Mouse (Mus musculus) G1E (cell line): ENCODE measurements around the gene Tuba3a. TPM values are rescaled to one million over a fixed set of nuclear protein-coding genes. Genes with fewer than 3 reads are reported as not detected.

ENCODE experiments used
- ATAC-seq: 2 replicates; pipeline ENCODE4 v1.8.0; 2016; ENCODE audit warnings: mild to moderate bottlenecking; ENCODE audit not compliant: insufficient number of reproducible peaks, poor library complexity, low FRiP score, severe bottlenecking; ENCODE audit errors: extremely low read depth
- DNase-seq: peaks from one replicate; pipeline ENCODE4 v3.0.0; 2012; ENCODE audit warnings: low spot score
- H3K27me3 ChIP-seq: 2 replicates; pipeline ENCODE4 v1.6.1; 2012; ENCODE audit warnings: mild to moderate bottlenecking, low read length, inconsistent platforms; ENCODE audit not compliant: insufficient read depth
- H3K36me3 ChIP-seq: replicated peaks from 2 replicates; pipeline ENCODE3; 2012; ENCODE audit warnings: mild to moderate bottlenecking, inconsistent platforms
- H3K4me1 ChIP-seq: 2 replicates; pipeline ENCODE4 v1.6.1; 2012; ENCODE audit warnings: low read depth, low read length, inconsistent platforms, mixed read lengths; ENCODE audit not compliant: insufficient read depth
- H3K4me3 ChIP-seq: 2 replicates; pipeline ENCODE4 v1.5.1; 2012; ENCODE audit warnings: low read depth, mild to moderate bottlenecking, inconsistent platforms, low read length, moderate library complexity, mixed read lengths
- H3K9me3 ChIP-seq: replicated peaks from 2 replicates; pipeline ENCODE4 v1.6.1; 2012; ENCODE audit warnings: inconsistent platforms
- CTCF ChIP-seq: IDR thresholded peaks from 2 replicates; pipeline ENCODE4 v1.5.1; 2012; ENCODE audit warnings: low read depth, low read length, inconsistent platforms, mixed read lengths
- GATA1 ChIP-seq: IDR thresholded peaks from 2 replicates; pipeline ENCODE4 v1.6.1; 2012; ENCODE audit warnings: borderline replicate concordance, low read length, inconsistent platforms, mixed read lengths
- GATA2 ChIP-seq: IDR thresholded peaks from 2 replicates; pipeline ENCODE4 v1.6.1; 2012; ENCODE audit warnings: low read depth, low read length, inconsistent platforms, borderline replicate concordance
- POLR2AphosphoS5 ChIP-seq: IDR thresholded peaks from 2 replicates; pipeline ENCODE4 v1.6.1; 2012; ENCODE audit warnings: low read depth, low read length, inconsistent platforms; ENCODE audit not compliant: insufficient replicate concordance
- TAL1 ChIP-seq: conservative IDR thresholded peaks from 2 replicates; pipeline ENCODE4 v1.6.1; 2012; ENCODE audit warnings: low read depth, low read length, inconsistent platforms, mixed read lengths
- polyA plus RNA-seq: library from polyadenylated mRNA; stranded (reverse); fragments of >175 nt; gene quantifications from 2 replicates; pipeline ENCODE4 v1.2.3, GENCODE M21; 2012
- total RNA-seq, 2 experiments: library from RNA; stranded (forward) in 1 of 2; stranded (reverse) in 1 of 2; fragments of 200-1000 nt in 1 of 2; fragments of >200 nt in 1 of 2; fragmentation: Nextera tagmentation in 1 of 2; gene quantifications; 2 replicates each; pipeline ENCODE4 v1.2.3; 2014 to 2017

Gene Tuba3a
- total and polyA plus RNA-seq, 3 experiments = not detected

DNA sequence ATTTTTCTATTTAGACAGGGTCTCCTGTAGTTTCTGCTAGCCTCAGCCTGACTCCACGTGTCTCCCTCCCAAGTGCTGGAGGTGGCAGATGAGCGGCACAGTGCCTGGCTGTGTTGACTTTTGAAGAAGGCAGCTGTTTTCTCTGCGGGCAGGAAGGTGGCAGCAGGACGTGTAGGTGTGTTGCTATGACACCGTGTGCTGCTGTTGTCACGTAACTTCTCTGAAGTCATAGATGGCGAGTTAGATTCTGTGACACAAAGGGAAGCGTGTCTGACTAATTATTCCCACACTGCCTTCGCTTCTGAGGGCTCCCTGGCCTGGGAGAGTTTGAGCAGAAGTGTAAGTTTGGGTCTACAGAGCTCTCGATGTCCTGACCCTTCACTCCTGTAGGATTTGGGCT, 20.6 kb downstream of the Tuba3a start:
- H3K4me1 ChIP-seq = peaks cover 6% of the 10 kb centered on the region
- no peak for ATAC-seq
- no peak for DNase-seq
- H3K9me3 ChIP-seq = no peaks in the 10 kb centered on the region
- H3K27me3 ChIP-seq = peaks cover 24% of the 10 kb centered on the region
- H3K4me3 ChIP-seq = no peak overlapping the region
- H3K36me3 ChIP-seq = no peaks in the 10 kb centered on the region
- no peak for TF ChIP-seq POLR2AphosphoS5
- no peak for TF ChIP-seq TAL1
- no peak for TF ChIP-seq GATA2
- TF ChIP-seq CTCF = no peak
- TF ChIP-seq GATA1 = no peak

DNA sequence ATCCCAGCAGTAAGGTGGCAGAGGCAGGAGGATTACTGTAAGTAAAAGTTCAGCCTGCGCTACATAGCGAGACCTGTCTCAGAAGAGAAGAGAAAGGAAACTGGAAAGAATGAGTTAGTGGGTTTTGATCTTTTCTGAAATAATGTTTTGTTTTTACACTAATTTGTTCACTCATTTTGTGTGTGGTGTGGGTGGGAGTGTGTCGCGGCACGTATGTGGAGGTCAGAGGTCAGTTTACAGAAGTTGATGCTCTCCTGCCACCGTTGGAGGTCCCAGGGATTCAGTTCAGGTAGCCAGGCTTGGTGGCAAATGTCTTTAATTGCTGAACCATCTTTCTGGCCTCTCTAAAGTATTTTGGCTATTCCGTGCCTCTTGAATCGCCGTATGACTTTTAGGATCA, 21.6 kb downstream of the Tuba3a start:
- ATAC-seq (no peak), DNase-seq (no peak)
- peaks cover 5% of the 10 kb centered on the region for H3K4me1 ChIP-seq
- TF ChIP-seq CTCF (no peak), POLR2AphosphoS5 (no peak), GATA1 (no peak), GATA2 (no peak), TAL1 (no peak)
- H3K9me3 ChIP-seq = no peaks in the 10 kb centered on the region
- H3K27me3 ChIP-seq = peaks cover 23% of the 10 kb centered on the region
- no peaks in the 10 kb centered on the region for H3K36me3 ChIP-seq
- H3K4me3 ChIP-seq = no peak overlapping the region

DNA sequence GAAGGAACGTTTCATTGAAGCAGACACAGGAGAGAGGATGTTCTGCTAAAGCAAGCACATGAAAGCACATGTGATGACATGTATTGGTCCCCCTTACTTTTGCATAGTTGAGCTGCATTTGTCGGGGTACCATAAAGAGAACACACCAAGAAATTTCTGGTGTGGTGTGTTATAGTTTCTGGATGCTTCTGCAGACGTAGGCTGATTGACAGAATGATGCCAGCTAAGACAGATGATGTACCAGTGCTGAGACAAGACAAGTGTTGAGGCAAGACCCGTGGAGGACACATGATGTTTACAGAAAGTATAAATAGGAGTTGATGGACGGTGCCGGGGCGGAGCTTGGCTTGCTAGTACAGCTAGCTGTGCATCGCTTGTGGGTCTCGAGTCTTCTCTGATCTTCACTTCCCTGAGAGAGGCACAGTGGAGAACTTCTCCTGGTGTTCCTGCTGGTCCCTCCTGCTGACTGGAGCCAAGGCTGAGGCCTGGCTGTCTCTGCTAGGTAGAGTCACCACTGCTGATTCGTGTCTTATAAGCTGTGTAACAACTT, 25.8 kb downstream of the Tuba3a start:
- H3K4me1 ChIP-seq = peaks cover 6% of the 10 kb centered on the region
- H3K4me3 ChIP-seq = no peak overlapping the region
- no peaks in the 10 kb centered on the region for H3K36me3 ChIP-seq
- ATAC-seq (no peak), DNase-seq (no peak)
- peaks cover 29% of the 10 kb centered on the region for H3K27me3 ChIP-seq
- TF ChIP-seq CTCF (no peak), TAL1 (no peak), GATA1 (no peak), POLR2AphosphoS5 (no peak), GATA2 (no peak)
- H3K9me3 ChIP-seq = no peaks in the 10 kb centered on the region

DNA sequence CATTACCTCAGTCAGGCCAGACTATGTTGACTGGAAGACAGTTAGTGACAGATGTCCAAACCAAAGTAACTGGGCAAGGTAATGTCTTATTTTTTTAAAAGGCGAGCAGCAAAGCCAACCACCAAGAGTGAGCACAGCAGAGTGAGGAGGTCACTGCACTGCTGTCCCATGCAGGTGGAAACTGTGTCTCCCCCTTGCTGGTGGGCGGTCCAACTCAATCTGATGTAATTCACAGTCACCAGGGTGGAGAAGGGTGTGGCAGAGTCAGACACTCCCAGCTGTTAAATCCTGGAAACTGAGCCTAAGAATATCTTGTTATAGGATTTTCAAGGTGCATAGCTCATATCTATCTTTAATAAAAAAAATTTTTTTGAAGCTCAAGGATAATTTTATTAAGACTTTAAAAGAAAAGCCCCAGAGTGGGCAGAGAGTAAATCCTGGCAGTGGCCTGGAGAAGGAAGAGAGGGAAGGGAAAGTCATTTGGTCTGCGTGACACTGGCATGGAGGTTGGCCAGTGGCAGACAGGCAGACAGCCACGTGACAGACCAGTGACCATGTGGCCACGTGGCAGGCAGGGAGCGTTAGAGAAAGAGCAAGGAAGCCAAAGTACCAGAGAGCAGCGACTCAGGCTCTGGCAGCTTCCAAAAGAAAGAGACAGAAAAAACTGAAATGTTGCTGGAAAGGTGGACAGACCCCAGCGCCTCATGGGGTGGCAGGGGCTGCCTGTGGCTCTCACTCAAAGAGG, 29.4 kb downstream of the Tuba3a start:
- ATAC-seq = no peak
- Histone ChIP-seq H3K36me3 (no peaks in the 10 kb centered on the region), H3K9me3 (no peaks in the 10 kb centered on the region), H3K4me3 (no peak overlapping the region), H3K27me3 (peaks cover 21% of the 10 kb centered on the region; the same call in 1 of the 2 replicates), H3K4me1 (peaks cover 13% of the 10 kb centered on the region)
- no peak for DNase-seq
- TF ChIP-seq CTCF (no peak), POLR2AphosphoS5 (no peak), TAL1 (no peak), GATA2 (no peak), GATA1 (no peak)

DNA sequence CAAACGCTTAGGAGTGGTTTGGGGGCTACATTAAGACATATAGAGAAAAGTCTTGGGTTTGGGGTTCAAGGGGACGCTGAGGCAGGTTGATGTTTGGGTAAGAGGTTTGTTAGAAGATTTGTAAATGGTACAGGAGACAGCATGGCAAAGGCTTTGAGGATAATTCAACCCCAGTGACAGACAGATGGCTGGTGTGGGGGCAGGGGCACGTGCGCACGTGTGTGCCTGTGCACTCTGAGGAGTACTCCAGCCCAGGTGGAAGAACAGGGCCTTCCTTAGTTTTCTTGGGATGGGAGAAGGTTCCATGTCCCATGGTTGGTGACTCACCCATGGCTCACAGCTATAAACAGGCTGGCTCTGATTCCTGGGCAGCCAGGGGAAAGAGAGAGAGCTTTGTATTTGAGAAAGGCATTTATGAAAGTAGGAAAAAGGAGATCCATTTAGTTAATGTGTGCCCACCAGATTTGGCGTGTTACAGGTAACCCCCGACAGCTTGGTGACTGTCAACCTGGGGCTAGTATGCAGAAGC, 30.3 kb downstream of the Tuba3a start:
- H3K9me3 ChIP-seq = no peaks in the 10 kb centered on the region
- peaks cover 18% of the 10 kb centered on the region; the same call in 1 of the 2 replicates for H3K27me3 ChIP-seq
- ATAC-seq (no peak), DNase-seq (no peak)
- peaks cover 13% of the 10 kb centered on the region for H3K4me1 ChIP-seq
- no peaks in the 10 kb centered on the region for H3K36me3 ChIP-seq
- H3K4me3 ChIP-seq = no peak overlapping the region
- TF ChIP-seq GATA1 (no peak), CTCF (no peak), TAL1 (no peak), GATA2 (no peak), POLR2AphosphoS5 (no peak)

DNA sequence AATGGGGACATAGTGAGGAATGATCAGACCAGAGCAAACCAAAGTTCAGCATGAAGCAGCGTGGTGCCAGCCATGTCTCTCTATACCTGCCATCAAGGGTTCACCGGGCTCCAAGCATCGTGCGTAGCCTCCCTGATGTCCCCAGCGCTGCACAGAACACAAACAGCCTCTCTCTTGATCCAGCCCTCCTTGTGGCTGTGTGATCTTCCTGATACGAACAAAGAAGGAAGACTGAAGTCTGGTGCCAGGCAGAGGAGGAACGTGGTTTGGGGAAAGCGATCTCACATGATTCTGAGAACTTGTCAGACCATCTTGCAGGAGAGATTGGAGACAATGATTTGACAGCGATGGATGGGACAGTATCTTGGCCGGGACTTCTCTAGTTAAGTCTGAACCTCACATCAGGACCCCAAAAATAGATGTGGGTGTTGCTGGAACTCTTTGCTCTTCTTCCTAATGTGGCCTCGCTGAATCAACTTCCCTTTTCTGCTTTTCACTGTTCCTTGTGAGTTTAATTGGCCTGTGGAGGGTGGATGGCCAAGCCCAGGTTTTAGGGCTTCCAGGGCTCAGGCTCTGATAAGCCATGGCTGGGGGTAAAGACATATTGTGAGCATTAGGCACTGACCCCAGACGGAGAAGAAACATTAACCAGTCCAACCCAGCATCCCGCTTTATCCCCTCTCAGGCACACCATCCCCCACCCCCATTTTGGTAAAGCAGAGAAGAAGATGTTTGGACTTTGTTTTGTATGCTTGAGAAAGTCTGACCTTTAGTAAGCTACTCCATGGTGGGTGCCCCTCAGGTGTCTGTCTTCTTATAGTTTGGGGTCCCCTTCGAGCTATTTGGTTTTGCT, 31.8 kb downstream of the Tuba3a start:
- Histone ChIP-seq H3K4me1 (peaks cover 13% of the 10 kb centered on the region), H3K36me3 (no peaks in the 10 kb centered on the region), H3K27me3 (peaks cover 18% of the 10 kb centered on the region; the same call in 1 of the 2 replicates), H3K4me3 (no peak overlapping the region), H3K9me3 (no peaks in the 10 kb centered on the region)
- ATAC-seq = no peak
- no peak for DNase-seq
- TF ChIP-seq TAL1 (no peak), GATA2 (no peak), CTCF (no peak), POLR2AphosphoS5 (no peak), GATA1 (no peak)
